Mouse (Mus musculus): ENCODE data around the gene Rspo3. TPM values are rescaled to one million over a fixed set of nuclear protein-coding genes. Genes with fewer than 3 reads are reported as not detected.

The Rspo3 gene
- polyA plus RNA-seq (2016; fragmentation: Nextera tagmentation; extraction: Ambion mirVana), result 4.4 and 4.7 TPM in 2 replicates

DNA sequence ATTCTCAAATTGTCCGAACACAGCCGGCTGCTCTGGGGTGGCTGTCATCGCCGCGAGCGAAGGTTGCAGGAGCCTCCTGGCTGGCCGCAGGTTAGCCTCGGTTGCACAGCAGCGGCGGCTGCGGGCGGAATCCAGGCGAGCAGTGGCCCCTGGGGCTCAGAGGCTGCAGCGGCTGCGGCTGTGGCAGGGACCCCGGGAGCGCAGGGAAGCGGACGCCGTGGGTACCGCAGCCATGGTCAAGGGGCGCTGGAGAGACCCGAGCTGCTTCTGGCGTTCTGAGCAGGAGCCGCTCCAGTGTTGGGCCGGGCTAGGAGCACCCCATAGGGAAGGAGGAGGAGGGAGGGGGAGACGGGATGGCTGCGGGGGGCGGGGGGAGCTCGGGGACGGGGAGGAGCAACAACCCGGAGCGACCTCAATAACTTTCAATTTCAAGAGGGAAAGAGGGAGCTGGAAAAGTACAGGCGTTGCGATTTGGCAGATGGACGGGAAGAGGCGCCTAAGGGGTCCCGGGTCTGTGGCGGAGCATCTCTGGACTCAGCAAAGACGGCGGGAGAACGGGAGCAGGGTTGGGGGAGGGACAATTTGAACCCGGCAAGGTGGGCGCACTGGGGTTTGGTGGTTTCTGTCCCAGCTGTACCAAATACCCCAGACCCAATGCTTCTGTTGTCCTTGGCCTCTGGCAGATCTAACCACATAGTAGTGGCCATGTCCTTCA, at the start of gene Rspo3:
Rspo3 (minus strand) TSS at position 322 of the 715 bp plus-strand sequence.
- peaks cover 34% of the 10 kb centered on the region for H3K27me3 ChIP-seq (replicated peaks)
- peak within 1 kb of the TSS; percentile 56 for H3K4me3 ChIP-seq
- no peaks in the 10 kb centered on the region for H3K36me3 ChIP-seq
- peak within 1 kb of the TSS; percentile 54 for H3K9ac ChIP-seq
- H3K9me3 ChIP-seq, result no peaks in the 10 kb centered on the region
- H3K27ac ChIP-seq, result no peak within 1 kb of the TSS
- WGBS, result under 1% methylated on average over 43 of the region's 44 CpGs
- peak within 1 kb of the TSS; percentile 97 for H3K4me2 ChIP-seq (replicated peaks)
- peaks cover 18% of the 10 kb centered on the region for H3K4me1 ChIP-seq
- peak; percentile 81 for ATAC-seq (ENCODE audit: low FRiP score, low read depth)

- Histone ChIP-seq H3K4me1 (no peaks in the 10 kb centered on the region), H3K27ac (no peak overlapping the region), H3K4me3 (no peak overlapping the region), H3K27me3 (replicated peaks) (no peaks in the 10 kb centered on the region), H3K4me2 (replicated peaks) (no peak overlapping the region), H3K9me3 (no peaks in the 10 kb centered on the region), H3K9ac (no peak overlapping the region), H3K36me3 (no peaks in the 10 kb centered on the region)
- no peak for ATAC-seq (ENCODE audit: low FRiP score, low read depth)
- WGBS, result 52% methylated on average over 3 of the region's 3 CpGs
Measured at GRCm38 (mm10) chr10:29581940-29582339, 46.3 kb upstream of the Rspo3 start.

DNA sequence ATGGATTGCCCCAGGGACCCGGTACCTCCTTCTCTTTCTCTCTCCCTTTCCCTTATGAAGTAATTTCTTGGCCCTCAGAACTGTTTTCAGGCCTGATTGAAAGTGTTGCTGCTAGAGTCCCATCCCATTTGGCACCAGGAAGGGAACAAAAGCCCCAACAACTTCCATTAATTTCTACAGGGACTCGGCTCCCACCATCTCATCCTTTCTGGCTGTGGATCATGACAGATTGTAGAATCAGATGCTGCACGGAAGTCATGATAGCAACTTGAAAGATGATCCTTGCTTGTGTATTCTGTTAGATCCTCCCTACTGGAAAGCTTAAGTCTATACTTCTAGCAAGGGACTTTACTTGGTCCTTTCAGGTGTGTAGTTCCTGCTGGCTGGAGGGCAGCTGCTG, 45.8 kb upstream of the Rspo3 start:
- no peak overlapping the region for H3K9ac ChIP-seq
- no peak for ATAC-seq (ENCODE audit: low FRiP score, low read depth)
- H3K27me3 ChIP-seq (replicated peaks), result no peaks in the 10 kb centered on the region
- WGBS, result 85% methylated on average over 3 of the region's 3 CpGs
- H3K27ac ChIP-seq, result no peak overlapping the region
- no peaks in the 10 kb centered on the region for H3K9me3 ChIP-seq
- no peak overlapping the region for H3K4me3 ChIP-seq
- H3K4me2 ChIP-seq (replicated peaks), result no peak overlapping the region
- no peaks in the 10 kb centered on the region for H3K36me3 ChIP-seq
- H3K4me1 ChIP-seq, result no peaks in the 10 kb centered on the region

- Histone ChIP-seq H3K9me3 (no peaks in the 10 kb centered on the region), H3K4me3 (no peak overlapping the region), H3K4me1 (no peaks in the 10 kb centered on the region), H3K9ac (no peak overlapping the region), H3K36me3 (no peaks in the 10 kb centered on the region), H3K4me2 (replicated peaks) (no peak overlapping the region), H3K27ac (no peak overlapping the region), H3K27me3 (replicated peaks) (no peaks in the 10 kb centered on the region)
- no peak for ATAC-seq (ENCODE audit: low FRiP score, low read depth)
- WGBS, result 51% methylated on average over 2 of the region's 2 CpGs
Measured at GRCm38 (mm10) chr10:29555983-29556382, 20.3 kb upstream of the Rspo3 start.

GRCm38 (mm10) chr10:29554365-29554764, 18.7 kb upstream of the Rspo3 start:
- ATAC-seq (ENCODE audit: low FRiP score, low read depth), result no peak
- Histone ChIP-seq H3K27ac (no peak overlapping the region), H3K27me3 (replicated peaks) (no peaks in the 10 kb centered on the region), H3K36me3 (no peaks in the 10 kb centered on the region), H3K9ac (no peak overlapping the region), H3K4me2 (replicated peaks) (no peak overlapping the region), H3K4me3 (no peak overlapping the region), H3K4me1 (no peaks in the 10 kb centered on the region), H3K9me3 (no peaks in the 10 kb centered on the region)
- 32% methylated on average over 2 of the region's 2 CpGs for WGBS

DNA sequence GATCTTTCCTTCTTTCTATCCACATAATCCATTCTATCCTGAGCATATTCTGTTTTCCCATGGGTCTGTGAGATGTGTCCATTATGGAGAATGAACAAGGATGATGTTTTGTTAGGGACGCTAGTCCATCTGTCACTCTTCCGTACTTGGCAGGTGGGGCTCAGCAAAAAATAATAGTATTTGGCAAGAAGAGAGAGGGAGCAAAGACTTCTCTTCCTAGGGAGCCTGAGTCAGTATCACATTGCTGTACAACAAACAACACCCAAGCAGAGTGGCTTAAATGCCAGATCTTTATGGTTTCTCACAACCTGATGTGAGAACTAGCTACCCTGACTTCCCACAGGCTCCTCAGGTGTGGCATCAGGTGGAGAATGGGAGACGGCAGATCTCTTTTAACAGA, 7.3 kb upstream of the Rspo3 start:
- Histone ChIP-seq H3K36me3 (no peaks in the 10 kb centered on the region), H3K4me2 (replicated peaks) (no peak overlapping the region), H3K4me1 (no peaks in the 10 kb centered on the region), H3K27me3 (replicated peaks) (no peaks in the 10 kb centered on the region), H3K4me3 (no peak overlapping the region), H3K9me3 (no peaks in the 10 kb centered on the region), H3K27ac (no peak overlapping the region), H3K9ac (no peak overlapping the region)
- WGBS, result 87% methylated on average over 3 of the region's 3 CpGs
- ATAC-seq (ENCODE audit: low FRiP score, low read depth), result no peak

GRCm38 (mm10) chr10:29539516-29539915, 3.8 kb upstream of the Rspo3 start:
- no peak for ATAC-seq (ENCODE audit: low FRiP score, low read depth)
- WGBS, result 88% methylated on average over 2 of the region's 2 CpGs

DNA sequence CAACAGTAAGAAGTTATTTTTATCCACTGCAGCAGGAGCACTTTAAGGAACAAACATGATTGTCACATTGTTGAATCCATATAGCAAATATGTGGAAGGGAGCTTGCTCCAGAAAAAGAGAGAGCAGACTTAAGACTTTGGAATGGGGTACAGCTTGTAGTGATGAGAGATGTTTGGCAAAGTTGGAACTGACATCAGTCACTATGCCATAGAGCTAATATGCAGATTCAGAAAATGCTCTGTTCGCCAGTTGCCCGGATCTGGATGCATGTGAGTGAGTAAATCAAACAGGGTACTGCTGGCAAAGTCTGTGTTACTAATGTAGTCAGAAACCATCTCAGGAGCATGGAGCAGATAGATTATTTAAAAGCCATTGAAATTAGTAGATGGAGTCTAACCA, 3.1 kb upstream of the Rspo3 start:
- H3K9me3 ChIP-seq, result no peaks in the 10 kb centered on the region
- no peak overlapping the region for H3K4me2 ChIP-seq (replicated peaks)
- peaks cover 28% of the 10 kb centered on the region for H3K27me3 ChIP-seq (replicated peaks)
- no peak for ATAC-seq (ENCODE audit: low FRiP score, low read depth)
- H3K4me1 ChIP-seq, result peaks cover 13% of the 10 kb centered on the region
- H3K4me3 ChIP-seq, result no peak overlapping the region
- 77% methylated on average over 2 of the region's 2 CpGs for WGBS
- H3K9ac ChIP-seq, result no peak overlapping the region
- H3K27ac ChIP-seq, result no peak overlapping the region
- no peaks in the 10 kb centered on the region for H3K36me3 ChIP-seq

More at GRCm38 (mm10) chr10:29539516-29539915, 3.8 kb upstream of the Rspo3 start:
- H3K9me3 ChIP-seq, result no peaks in the 10 kb centered on the region
- H3K4me1 ChIP-seq, result peaks cover 6% of the 10 kb centered on the region
- no peaks in the 10 kb centered on the region for H3K36me3 ChIP-seq
- H3K4me3 ChIP-seq, result no peak overlapping the region
- H3K4me2 ChIP-seq (replicated peaks), result no peak overlapping the region
- H3K27ac ChIP-seq, result no peak overlapping the region
- no peak overlapping the region for H3K9ac ChIP-seq
- peaks cover 21% of the 10 kb centered on the region for H3K27me3 ChIP-seq (replicated peaks)

DNA sequence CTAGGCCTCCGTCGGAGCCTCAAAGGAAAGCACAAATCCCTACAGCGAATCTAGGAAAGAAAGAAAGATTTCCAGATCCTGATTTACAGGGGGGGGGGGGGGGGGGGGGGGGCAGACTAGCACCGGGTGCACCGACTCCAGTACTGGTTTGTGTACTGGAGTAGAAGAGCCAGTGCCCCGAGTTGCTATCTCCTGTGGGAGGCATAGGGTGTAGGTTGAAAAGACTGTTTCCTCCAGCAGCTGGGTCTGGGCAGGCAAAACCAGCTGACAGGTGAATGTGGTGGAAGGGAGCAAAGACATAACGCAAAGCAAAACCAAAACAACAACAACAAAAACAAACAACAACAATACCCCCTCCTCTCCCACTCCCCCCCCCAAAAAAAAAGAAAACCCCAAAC, 838 bp downstream of the Rspo3 start:
- Histone ChIP-seq H3K9ac (no peak overlapping the region), H3K4me3 (peak overlapping the region; percentile 56), H3K4me2 (replicated peaks) (peak overlapping the region; percentile 97), H3K27ac (no peak overlapping the region), H3K27me3 (replicated peaks) (peaks cover 34% of the 10 kb centered on the region), H3K9me3 (no peaks in the 10 kb centered on the region), H3K4me1 (peaks cover 18% of the 10 kb centered on the region), H3K36me3 (no peaks in the 10 kb centered on the region)
- WGBS, result 0% methylated on average over 7 of the region's 7 CpGs
- peak; percentile 41; the same call in 1 of the 2 replicates for ATAC-seq (ENCODE audit: low FRiP score, low read depth)

DNA sequence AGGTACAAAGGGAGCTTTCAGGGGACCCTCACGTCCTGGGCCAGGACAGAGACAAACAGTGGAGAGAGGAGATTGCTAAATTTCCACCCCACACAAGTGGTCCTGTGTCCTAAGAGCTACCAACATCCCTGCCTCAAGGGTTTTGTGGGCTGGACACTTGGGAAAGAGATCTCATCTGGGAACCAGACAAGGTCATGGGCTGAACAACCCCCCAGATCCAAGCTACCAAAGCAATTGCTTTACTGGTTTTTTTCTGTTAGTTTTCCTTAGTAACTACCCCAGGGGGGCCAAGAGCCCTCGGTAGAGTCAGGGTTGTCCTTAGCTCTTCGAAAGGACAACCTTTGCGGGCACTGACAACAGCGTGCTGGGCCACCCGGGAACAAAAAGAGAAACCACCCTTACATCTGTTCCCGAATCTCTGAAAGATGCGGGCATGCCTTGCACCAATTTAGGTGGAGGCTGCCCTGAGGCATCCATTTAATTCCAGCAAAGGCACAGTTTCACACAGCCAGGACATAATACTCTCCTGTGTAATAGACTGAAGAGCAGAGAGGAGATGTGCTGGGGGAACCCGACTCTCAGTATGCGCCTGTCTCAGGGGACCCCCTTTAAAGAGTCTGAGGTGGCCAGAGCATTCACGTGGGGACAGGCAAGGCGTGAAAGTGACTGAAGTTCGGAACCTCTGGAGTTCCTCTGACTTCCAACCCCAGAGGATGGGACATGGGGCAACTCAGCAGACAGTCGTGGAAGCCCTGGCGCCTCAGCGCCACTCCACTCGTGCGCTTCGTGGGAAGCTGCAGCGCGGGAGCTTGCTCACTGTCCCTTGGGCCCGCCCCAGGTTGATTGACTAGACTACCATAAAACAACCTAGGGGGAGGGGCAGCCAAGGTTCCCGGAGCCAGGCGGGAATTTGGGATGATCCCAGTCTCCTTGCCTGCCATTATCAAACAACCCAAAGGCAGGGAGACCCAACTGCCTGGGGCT, 1.5 kb downstream of the Rspo3 start:
- peak overlapping the region; percentile 97 for H3K4me2 ChIP-seq (replicated peaks)
- H3K27ac ChIP-seq, result no peak overlapping the region
- no peaks in the 10 kb centered on the region for H3K9me3 ChIP-seq
- no peaks in the 10 kb centered on the region for H3K36me3 ChIP-seq
- H3K9ac ChIP-seq, result no peak overlapping the region
- peaks cover 18% of the 10 kb centered on the region for H3K4me1 ChIP-seq
- 1% methylated on average over 24 of the region's 24 CpGs for WGBS
- peaks cover 34% of the 10 kb centered on the region for H3K27me3 ChIP-seq (replicated peaks)
- peak; percentile 41 for ATAC-seq (ENCODE audit: low FRiP score, low read depth)
- peak overlapping the region; percentile 56 for H3K4me3 ChIP-seq

GRCm38 (mm10) chr10:29532821-29533715, 2.6 kb downstream of the Rspo3 start:
- peak overlapping the region; percentile 56 for H3K4me3 ChIP-seq
- peaks cover 18% of the 10 kb centered on the region for H3K4me1 ChIP-seq
- no peak overlapping the region for H3K27ac ChIP-seq
- H3K4me2 ChIP-seq (replicated peaks), result peak overlapping the region; percentile 97
- WGBS, result under 1% methylated on average over 30 of the region's 30 CpGs
- no peak overlapping the region for H3K9ac ChIP-seq
- no peaks in the 10 kb centered on the region for H3K36me3 ChIP-seq
- H3K9me3 ChIP-seq, result no peaks in the 10 kb centered on the region
- ATAC-seq (ENCODE audit: low FRiP score, low read depth), result peak; percentile 61
- H3K27me3 ChIP-seq (replicated peaks), result peaks cover 34% of the 10 kb centered on the region

Measured in neural tube, embryonic 12.5 days (tissue).